Mouse (Mus musculus): Measurements from ENCODE around the gene Clcnka.

- TF ChIP-seq CTCF (IDR thresholded peaks at IDR 0.05; ENCODE audit: insufficient read depth, low read depth, low read length) (peak; percentile 88), POLR2A (IDR thresholded peaks at IDR 0.05; ENCODE audit: insufficient read depth, low read depth, low read length) (no peak)
These were observed 13.2 kb downstream of the Clcnka start for GRCm38 (mm10) chr4:141385275-141385674.

Data from olfactory bulb, adult 2 months (tissue).